Mouse (Mus musculus) MEL (cell line): ENCODE measurements around the gene Dclk1. TPM values are rescaled to one million over a fixed set of nuclear protein-coding genes. Genes with fewer than 3 reads are reported as not detected.

Experiments
- DNase-seq: peaks from one replicate; pipeline ENCODE4 v3.0.0; 2011; ENCODE audit warnings: low read depth, low spot score
- H3K27ac ChIP-seq: 2 replicates; pipeline ENCODE4 v1.5.1; 2012; ENCODE audit warnings: low read depth, mild to moderate bottlenecking, control low read depth, low read length, moderate library complexity; ENCODE audit not compliant: control insufficient read depth
- H3K27me3 ChIP-seq, 2 experiments: fragments of 150-350 bp in 1 of 2; sonication (generic) in 1 of 2; 2 replicates each; pipeline ENCODE4 v1.6.1; 2012; ENCODE audit warnings: low read length in 2 of 2, mild to moderate bottlenecking in 2 of 2, improper control_type of control experiment in 1 of 2, moderate library complexity in 1 of 2; ENCODE audit not compliant: insufficient read depth in 2 of 2, control insufficient read depth in 1 of 2
- H3K36me3 ChIP-seq, 2 experiments: 2 replicates each; pipeline ENCODE4 v1.6.1; 2012 to 2014; ENCODE audit warnings: low read length in 2 of 2, improper control_type of control experiment in 1 of 2, inconsistent platforms in 1 of 2, mild to moderate bottlenecking in 1 of 2; ENCODE audit not compliant: insufficient read depth in 2 of 2, control insufficient read depth in 1 of 2
- H3K4me1 ChIP-seq, 2 experiments: fragments of 150-350 bp in 1 of 2; sonication (generic) in 1 of 2; 2 replicates each; pipeline ENCODE4 v1.6.1; 2012; ENCODE audit warnings: low read length in 2 of 2, improper control_type of control experiment in 1 of 2, mild to moderate bottlenecking in 1 of 2; ENCODE audit not compliant: insufficient read depth in 2 of 2, control insufficient read depth in 1 of 2
- H3K4me3 ChIP-seq, 2 experiments: fragments of 150-350 bp in 1 of 2; sonication (generic) in 1 of 2; 2 replicates each; pipeline ENCODE4 v1.5.1; 2012; ENCODE audit warnings: low read depth in 2 of 2, low read length in 2 of 2, mild to moderate bottlenecking in 2 of 2, moderate library complexity in 2 of 2, control low read depth in 1 of 2, improper control_type of control experiment in 1 of 2; ENCODE audit not compliant: control insufficient read depth in 1 of 2, insufficient read depth in 1 of 2
- H3K79me2 ChIP-seq: 2 replicates; pipeline ENCODE4 v1.6.1; 2012; ENCODE audit warnings: mild to moderate bottlenecking, low read length, moderate library complexity; ENCODE audit not compliant: control insufficient read depth, poor library complexity, insufficient read depth
- H3K9ac ChIP-seq: 2 replicates; pipeline ENCODE4 v1.6.1; 2012; ENCODE audit warnings: low read depth, mild to moderate bottlenecking, control low read depth, low read length, moderate library complexity; ENCODE audit not compliant: control insufficient read depth, poor library complexity, severe bottlenecking
- H3K9me3 ChIP-seq: fragments of 150-350 bp; sonication (generic); replicated peaks from 2 replicates; pipeline ENCODE4 v1.6.1; 2012; ENCODE audit warnings: mild to moderate bottlenecking, low read length, improper control_type of control experiment, moderate library complexity; ENCODE audit not compliant: insufficient read depth
- CHD2 ChIP-seq: IDR thresholded peaks from 2 replicates; pipeline ENCODE4 v1.6.1; 2011; ENCODE audit warnings: low read length, improper control_type of control experiment
- CTCF ChIP-seq, 3 experiments: IDR thresholded peaks in 2 of 3; conservative IDR thresholded peaks in 1 of 3; 2 replicates each; pipeline ENCODE4 v1.5.1; 2011 to 2012; ENCODE audit warnings: low read length in 3 of 3, low read depth in 2 of 3, mild to moderate bottlenecking in 2 of 3, improper control_type of control experiment in 1 of 3, inconsistent platforms in 1 of 3, mixed read lengths in 1 of 3, moderate library complexity in 1 of 3; ENCODE audit not compliant: control insufficient read depth in 1 of 3, insufficient read depth in 1 of 3, poor library complexity in 1 of 3, severe bottlenecking in 1 of 3
- E2F4 ChIP-seq: IDR thresholded peaks from 2 replicates; pipeline ENCODE4 v1.6.1; 2011; ENCODE audit warnings: low read depth, low read length, improper control_type of control experiment, borderline replicate concordance
- ELF1 ChIP-seq: IDR thresholded peaks from 2 replicates; pipeline ENCODE4 v1.6.1; 2014; ENCODE audit warnings: low read depth, mild to moderate bottlenecking, inconsistent platforms, low read length, improper control_type of control experiment, moderate library complexity
- JUND ChIP-seq: IDR thresholded peaks from 2 replicates; pipeline ENCODE4 v1.6.1; 2011; ENCODE audit warnings: low read depth, mild to moderate bottlenecking, improper control_type of control experiment, low read length
- KAT2A ChIP-seq: conservative IDR thresholded peaks from 2 replicates; pipeline ENCODE4 v1.6.1; 2012; ENCODE audit warnings: low read depth, low read length, improper control_type of control experiment, inconsistent platforms
- MAX ChIP-seq: IDR thresholded peaks from 2 replicates; pipeline ENCODE4 v1.6.1; 2011; ENCODE audit warnings: low read length, improper control_type of control experiment
- MEF2A ChIP-seq: IDR thresholded peaks from 2 replicates; pipeline ENCODE4 v1.6.1; 2014; ENCODE audit warnings: low read depth, mild to moderate bottlenecking, inconsistent platforms, low read length, improper control_type of control experiment; ENCODE audit not compliant: poor library complexity, insufficient replicate concordance, severe bottlenecking; ENCODE audit errors: extremely low read depth
- MYB ChIP-seq: IDR thresholded peaks from 2 replicates; pipeline ENCODE4 v1.6.1; 2011; ENCODE audit warnings: mild to moderate bottlenecking, low read depth, low read length, improper control_type of control experiment
- NELFE ChIP-seq: IDR thresholded peaks from 2 replicates; pipeline ENCODE4 v1.6.1; 2011; ENCODE audit warnings: low read depth, low read length, improper control_type of control experiment
- POLR2AphosphoS2 ChIP-seq: IDR thresholded peaks from 2 replicates; pipeline ENCODE4 v1.6.1; 2011; ENCODE audit warnings: low read length, improper control_type of control experiment
- SMC3 ChIP-seq: IDR thresholded peaks from 2 replicates; pipeline ENCODE4 v1.6.1; 2011; ENCODE audit warnings: low read depth, low read length, improper control_type of control experiment
- TAL1 ChIP-seq: IDR thresholded peaks from 2 replicates; pipeline ENCODE4 v1.6.1; 2012; ENCODE audit warnings: mild to moderate bottlenecking, inconsistent platforms, low read length, moderate library complexity, mixed read lengths
- TBP ChIP-seq: IDR thresholded peaks from 2 replicates; pipeline ENCODE4 v1.8.0; 2011; ENCODE audit warnings: low read depth, low read length, improper control_type of control experiment
- TCF12 ChIP-seq: IDR thresholded peaks from 2 replicates; pipeline ENCODE4 v1.6.1; 2014; ENCODE audit warnings: low read depth, mild to moderate bottlenecking, inconsistent platforms, low read length, improper control_type of control experiment, moderate library complexity
- UBTF ChIP-seq: IDR thresholded peaks from 2 replicates; pipeline ENCODE4 v1.6.1; 2012; ENCODE audit warnings: low read depth, mild to moderate bottlenecking, inconsistent platforms, low read length, improper control_type of control experiment, moderate library complexity, borderline replicate concordance; ENCODE audit not compliant: insufficient read depth
- USF1 ChIP-seq: IDR thresholded peaks from 2 replicates; pipeline ENCODE4 v1.6.1; 2014; ENCODE audit warnings: low read depth, mild to moderate bottlenecking, inconsistent platforms, low read length, improper control_type of control experiment, moderate library complexity
- USF2 ChIP-seq, 2 experiments: IDR thresholded peaks; 2 replicates each; pipeline ENCODE4 v1.6.1; 2011 to 2012; ENCODE audit warnings: improper control_type of control experiment in 2 of 2, low read length in 2 of 2, borderline replicate concordance in 1 of 2, inconsistent platforms in 1 of 2, low read depth in 1 of 2, mild to moderate bottlenecking in 1 of 2; ENCODE audit not compliant: insufficient read depth in 1 of 2
- ZKSCAN1 ChIP-seq: IDR thresholded peaks from 2 replicates; pipeline ENCODE4 v1.6.1; 2012; ENCODE audit warnings: low read depth, mild to moderate bottlenecking, inconsistent platforms, low read length, improper control_type of control experiment, moderate library complexity
- ZMIZ1 ChIP-seq: IDR thresholded peaks from 2 replicates; pipeline ENCODE4 v1.6.1; 2012; ENCODE audit warnings: low read depth, mild to moderate bottlenecking, inconsistent platforms, low read length, improper control_type of control experiment, moderate library complexity
- ZNF384 ChIP-seq: IDR thresholded peaks from 2 replicates; pipeline ENCODE4 v1.6.1; 2012; ENCODE audit warnings: low read depth, mild to moderate bottlenecking, inconsistent platforms, low read length, improper control_type of control experiment
- polyA plus RNA-seq, 2 experiments: library from polyadenylated mRNA; stranded (reverse) in 1 of 2; unstranded in 1 of 2; fragments of >175 nt in 1 of 2; fragments of >200 nt in 1 of 2; gene quantifications; 2 replicates each; pipeline versions ENCODE4 v1.2.1 to v1.2.4; 2012; ENCODE audit warnings: low replicate concordance in 2 of 2, low read depth in 1 of 2; ENCODE audit not compliant: insufficient read length in 2 of 2, insufficient read depth in 1 of 2, missing spikeins in 1 of 2
- total RNA-seq: library from RNA; depleted of rRNA; stranded (reverse); fragments of 300-350 nt; gene quantifications from 2 replicates; pipeline ENCODE4 v1.2.3, GENCODE M21; 2012

Gene Dclk1
- total and polyA plus RNA-seq, 3 experiments = not detected

DNA sequence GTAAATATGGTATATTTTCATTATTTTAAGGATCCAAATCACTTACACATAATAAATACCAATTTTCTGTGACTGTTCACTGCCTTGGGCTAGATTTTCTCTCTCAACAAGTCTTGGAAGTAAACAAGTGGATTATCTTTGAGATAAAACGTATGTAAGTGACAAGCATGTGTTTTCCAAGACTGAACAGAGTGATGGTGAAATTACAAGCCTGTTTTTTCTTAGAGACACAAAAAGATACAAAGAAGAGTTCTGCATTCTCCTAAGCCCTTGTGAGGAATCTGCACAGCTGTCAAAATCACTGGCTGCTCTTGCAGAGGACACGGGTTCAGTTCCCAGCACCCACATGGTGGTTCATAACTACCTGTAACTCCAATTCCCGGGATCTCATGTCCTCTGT lies 151.4 kb downstream of the Dclk1 start:
- Histone ChIP-seq H3K79me2 (no peaks in the 10 kb centered on the region), H3K9me3 (no peaks in the 10 kb centered on the region), H3K36me3 (no peaks in the 10 kb centered on the region), H3K27me3 (no peaks in the 10 kb centered on the region), H3K27ac (no peak overlapping the region), H3K4me3 (no peak overlapping the region), H3K4me1 (no peaks in the 10 kb centered on the region), H3K9ac (no peak overlapping the region)
- no peak for DNase-seq
- TF ChIP-seq E2F4 (no peak), ZKSCAN1 (no peak), CTCF (IDR thresholded peaks at IDR 0.05 in 2 of 3, conservative IDR thresholded peaks at IDR 0.05 in 1 of 3; ENCODE audit: control insufficient read depth in 1 of 3, insufficient read depth in 1 of 3, low read depth in 2 of 3, low read length in 3 of 3, poor library complexity in 1 of 3, severe bottlenecking in 1 of 3) (no peak), USF2 (IDR thresholded peaks at IDR 0.05; ENCODE audit: borderline replicate concordance in 1 of 2, insufficient read depth in 1 of 2, low read depth in 1 of 2, low read length in 2 of 2) (no peak), MYB (no peak), JUND (no peak), USF1 (no peak), TCF12 (no peak), UBTF (no peak)

DNA sequence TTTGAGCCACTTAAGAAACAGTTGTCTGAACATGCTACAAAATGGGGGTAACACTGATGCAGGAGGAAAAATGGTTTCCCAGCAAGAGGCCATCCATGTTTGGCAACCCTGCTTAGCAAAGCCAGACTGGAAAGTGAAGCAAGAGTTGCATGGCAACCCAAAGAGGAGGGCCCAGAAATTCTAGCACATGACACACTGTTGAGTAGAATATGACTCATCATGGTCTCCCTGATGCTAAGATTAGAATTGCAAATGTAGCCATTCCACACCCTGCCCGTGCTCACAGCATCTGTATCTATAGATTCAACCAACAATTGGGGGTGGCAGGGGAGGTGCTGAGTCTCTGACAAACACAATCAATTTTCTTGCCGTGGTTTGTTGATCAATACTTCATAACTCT lies 154.6 kb downstream of the Dclk1 start:
- no peaks in the 10 kb centered on the region for H3K27me3 ChIP-seq

More for the DNA sequence above, 154.6 kb downstream of the Dclk1 start:
- Histone ChIP-seq H3K9ac (no peak overlapping the region), H3K4me3 (no peak overlapping the region), H3K27ac (no peak overlapping the region), H3K79me2 (no peaks in the 10 kb centered on the region), H3K4me1 (no peaks in the 10 kb centered on the region), H3K9me3 (no peaks in the 10 kb centered on the region), H3K36me3 (no peaks in the 10 kb centered on the region)
- DNase-seq = no peak
- TF ChIP-seq CHD2 = no peak
- TF ChIP-seq MEF2A = no peak
- no peak for TF ChIP-seq KAT2A
- no peak for TF ChIP-seq ELF1
- TF ChIP-seq TAL1 = no peak
- no peak for TF ChIP-seq USF1
- TF ChIP-seq POLR2AphosphoS2 = no peak
- no peak for TF ChIP-seq TBP
- no peak for TF ChIP-seq JUND
- TF ChIP-seq NELFE = no peak
- no peak for TF ChIP-seq ZMIZ1
- no peak for TF ChIP-seq MAX
- no peak for TF ChIP-seq SMC3
- TF ChIP-seq ZKSCAN1 = no peak
- no peak for TF ChIP-seq ZNF384
- TF ChIP-seq, all 39 proteins: peak for 0
